Mouse (Mus musculus) forebrain, embryonic 15.5 days (tissue): ENCODE measurements at regions not wholly inside any gene's neighbourhood (a gene's known extent, or its start where the extent isn't known, plus 50 kb on each side); places are given as distances from the start of the nearest gene placed in this dataset.
A peak's percentile ranks its signal among the peaks of the same experiment; 100 is the strongest.

ENCODE experiments used
- ATAC-seq: fragments of 200-750 bp; cut with Nextera tagmentation; replicated peaks from 2 replicates; pipeline ENCODE4 v1.8.0; 2017; ENCODE audit warnings: mild to moderate bottlenecking, moderate TSS enrichment, moderate library complexity
- H3K27ac ChIP-seq: fragments of 300-500 bp; sonication (generic); replicated peaks from 2 replicates; pipeline ENCODE4 v1.5.1; 2015; ENCODE audit warnings: mild to moderate bottlenecking, inconsistent platforms
- H3K27me3 ChIP-seq: fragments of 300-500 bp; sonication (generic); 2 replicates; pipeline ENCODE4 v1.6.1; 2015; ENCODE audit warnings: inconsistent platforms
- H3K36me3 ChIP-seq: fragments of 300-500 bp; sonication (generic); 2 replicates; pipeline ENCODE4 v1.6.1; 2015; ENCODE audit warnings: mild to moderate bottlenecking, inconsistent platforms
- H3K4me1 ChIP-seq: fragments of 300-500 bp; sonication (generic); 2 replicates; pipeline ENCODE4 v1.6.1; 2015; ENCODE audit warnings: inconsistent platforms
- H3K4me2 ChIP-seq: fragments of 300-500 bp; sonication (generic); replicated peaks from 2 replicates; pipeline ENCODE4 v1.6.1; 2015; ENCODE audit warnings: mild to moderate bottlenecking, inconsistent platforms
- H3K4me3 ChIP-seq: fragments of 300-500 bp; sonication (generic); 2 replicates; pipeline ENCODE4 v1.5.1; 2015; ENCODE audit warnings: mild to moderate bottlenecking, inconsistent platforms
- H3K9ac ChIP-seq: fragments of 300-500 bp; sonication (generic); replicated peaks from 2 replicates; pipeline ENCODE4 v1.6.1; 2015; ENCODE audit warnings: mild to moderate bottlenecking, inconsistent platforms
- H3K9me3 ChIP-seq: fragments of 300-500 bp; sonication (generic); 2 replicates; pipeline ENCODE4 v1.6.1; 2016; ENCODE audit warnings: inconsistent platforms
- WGBS: fragments of 180-500 bp; shearing (Covaris S2); methylation state at CpG from one replicate; pipeline ENCODE4 v1.1.7; 2015; ENCODE audit warnings: mixed read lengths; 5-methylcytosine and 5-hydroxymethylcytosine counted together

DNA sequence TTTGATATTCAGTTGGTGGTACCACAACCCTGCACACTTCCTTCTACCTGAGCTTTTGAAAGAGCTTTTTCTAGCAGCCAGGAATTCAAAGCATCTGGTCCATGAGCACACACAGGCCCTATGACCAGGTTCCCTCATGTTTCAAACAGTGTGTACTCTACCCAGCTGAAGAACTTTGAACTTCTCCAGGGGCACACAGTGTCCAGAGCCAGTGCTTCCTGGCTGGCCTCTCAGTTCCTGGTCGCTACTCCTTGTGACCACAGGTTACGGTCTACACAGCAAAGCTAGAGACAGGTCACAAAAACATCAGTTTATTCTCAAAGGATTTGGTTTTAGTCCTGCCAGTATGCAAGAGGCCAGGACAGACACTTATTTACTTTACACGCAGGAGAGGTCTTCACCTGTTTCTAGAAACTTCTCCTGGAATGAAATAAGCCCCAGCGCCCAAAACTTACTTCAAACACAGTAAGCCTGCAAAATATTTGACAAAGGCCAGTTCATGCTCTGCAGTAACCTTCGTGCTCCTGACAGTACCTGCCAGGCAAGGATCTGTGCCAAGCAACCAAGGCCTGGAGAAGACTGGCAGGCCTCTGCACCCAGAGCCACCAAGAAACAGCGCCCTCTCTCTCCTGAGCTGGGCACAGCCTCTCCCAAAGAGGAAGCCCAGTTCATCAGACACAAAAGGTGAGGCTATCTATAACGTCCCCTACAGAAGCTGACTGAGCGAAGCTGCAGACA lies 124.5 kb upstream of the Dio3 start:
- 85% methylated on average over 8 of the region's 8 CpGs for WGBS
- Histone ChIP-seq H3K27me3 (no peaks in the 10 kb centered on the region), H3K4me3 (no peak overlapping the region), H3K9ac (no peak overlapping the region), H3K4me1 (peaks cover 5% of the 10 kb centered on the region), H3K4me2 (no peak overlapping the region), H3K27ac (no peak overlapping the region), H3K9me3 (no peaks in the 10 kb centered on the region), H3K36me3 (no peaks in the 10 kb centered on the region)
- ATAC-seq = no peak

DNA sequence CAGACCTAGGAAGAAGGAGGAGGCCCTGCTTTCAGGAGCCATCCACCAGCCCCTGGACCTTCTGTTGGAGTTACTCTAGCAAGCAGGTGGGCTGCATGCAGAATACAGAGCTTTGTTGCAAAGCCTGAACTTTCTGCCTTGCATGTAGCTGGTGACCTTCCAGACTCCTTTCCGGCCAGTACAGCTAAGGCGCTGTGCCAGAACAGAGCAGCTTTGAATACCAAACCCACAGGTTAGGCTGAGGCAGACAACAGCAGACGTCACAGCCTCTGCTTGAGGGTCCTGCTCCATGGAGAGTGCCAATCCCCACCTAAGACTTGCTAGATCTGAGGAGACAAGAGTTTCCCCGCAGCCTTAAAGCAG lies 123.9 kb upstream of the Dio3 start:
- Histone ChIP-seq H3K27me3 (no peaks in the 10 kb centered on the region), H3K36me3 (no peaks in the 10 kb centered on the region), H3K4me3 (no peak overlapping the region), H3K9ac (no peak overlapping the region), H3K4me2 (no peak overlapping the region), H3K9me3 (no peaks in the 10 kb centered on the region), H3K27ac (no peak overlapping the region), H3K4me1 (peaks cover 5% of the 10 kb centered on the region)
- no peak for ATAC-seq
- 84% methylated on average over 4 of the region's 4 CpGs for WGBS

DNA sequence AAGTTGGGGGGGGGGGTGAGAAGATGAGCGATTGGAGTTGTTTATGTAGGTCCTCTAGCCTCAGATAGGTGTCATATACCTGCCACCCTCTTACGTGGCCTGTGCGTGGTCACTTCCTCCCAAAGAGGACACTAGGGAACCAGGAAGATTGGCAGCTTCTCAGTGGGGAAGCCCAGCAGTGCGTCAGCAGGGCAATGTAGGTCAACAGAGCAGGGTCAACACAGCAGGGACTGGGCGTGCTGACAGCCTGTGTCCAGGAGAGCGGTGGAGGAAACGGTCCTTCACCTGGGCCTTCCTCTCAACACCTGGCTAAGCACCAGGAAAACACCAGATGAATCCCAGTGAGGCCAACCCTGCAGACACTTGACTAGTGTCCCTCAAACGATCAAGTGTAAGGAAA lies 122.4 kb upstream of the Dio3 start:
- no peaks in the 10 kb centered on the region for H3K9me3 ChIP-seq
- WGBS = 48% methylated on average over 8 of the region's 8 CpGs
- no peaks in the 10 kb centered on the region for H3K36me3 ChIP-seq
- no peak overlapping the region for H3K9ac ChIP-seq
- no peak overlapping the region for H3K27ac ChIP-seq
- no peak overlapping the region for H3K4me2 ChIP-seq
- peaks cover 5% of the 10 kb centered on the region for H3K4me1 ChIP-seq
- no peak overlapping the region for H3K4me3 ChIP-seq
- H3K27me3 ChIP-seq = no peaks in the 10 kb centered on the region
- no peak for ATAC-seq

DNA sequence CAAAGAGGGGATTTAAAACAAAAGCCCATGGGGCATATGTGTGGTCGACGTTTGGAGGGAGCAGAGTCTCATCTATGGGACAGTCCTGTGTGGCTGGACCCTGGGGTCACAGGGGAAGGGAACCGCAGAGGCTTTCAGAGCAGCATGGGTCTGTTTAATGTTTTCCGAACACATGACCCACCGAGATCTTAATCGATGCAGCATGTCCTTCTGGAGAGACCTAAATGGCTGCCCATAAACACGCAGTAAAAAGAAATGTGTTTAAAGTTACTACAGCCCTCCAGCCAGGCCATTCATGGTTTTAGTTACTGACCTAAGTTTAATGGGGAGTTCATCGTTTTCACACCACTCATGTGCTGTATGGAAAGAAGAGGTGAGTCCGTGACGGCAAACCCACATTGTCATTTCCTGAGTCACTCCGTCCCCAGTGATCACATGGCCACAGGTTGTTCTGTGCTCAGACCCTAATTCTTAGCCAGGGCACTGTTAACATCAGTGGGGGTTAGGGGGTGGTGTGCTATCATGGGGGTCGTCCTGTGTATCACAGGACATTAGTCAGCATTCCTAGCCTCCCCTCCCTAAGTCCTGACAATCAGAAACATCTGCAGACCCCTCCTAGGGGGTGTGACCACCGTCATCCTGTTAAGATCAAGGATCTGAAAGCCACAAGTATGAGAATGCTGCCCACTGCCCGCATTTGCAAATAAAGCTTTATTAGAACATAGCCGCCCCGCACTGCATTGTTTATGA lies 120.7 kb upstream of the Dio3 start:
- no peak overlapping the region for H3K4me2 ChIP-seq
- H3K9ac ChIP-seq = no peak overlapping the region
- H3K27ac ChIP-seq = no peak overlapping the region
- no peaks in the 10 kb centered on the region for H3K36me3 ChIP-seq
- H3K9me3 ChIP-seq = no peaks in the 10 kb centered on the region
- H3K4me3 ChIP-seq = no peak overlapping the region
- 84% methylated on average over 16 of the region's 16 CpGs for WGBS
- peaks cover 5% of the 10 kb centered on the region for H3K4me1 ChIP-seq
- H3K27me3 ChIP-seq = no peaks in the 10 kb centered on the region
- ATAC-seq = no peak

DNA sequence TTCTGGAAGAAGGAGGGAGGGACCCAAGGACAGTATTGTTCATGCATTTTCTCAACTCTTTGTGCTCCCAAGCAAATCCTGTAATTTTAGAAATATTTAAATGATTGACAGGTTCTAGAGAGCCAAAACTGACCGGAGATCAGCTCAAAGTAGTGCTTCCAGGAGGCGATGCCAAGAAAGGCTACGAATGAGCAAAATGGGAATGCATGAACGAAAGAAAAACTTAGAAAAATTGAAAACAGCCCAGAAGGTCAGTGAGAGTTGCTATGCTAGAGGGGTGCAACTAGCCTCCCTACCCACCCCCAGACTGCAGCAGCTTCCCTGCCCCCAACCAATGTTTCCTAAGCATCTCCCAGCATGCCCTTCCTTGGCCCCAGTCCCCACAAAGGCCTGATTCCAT lies 117.6 kb upstream of the Dio3 start:
- H3K4me1 ChIP-seq = peaks cover 3% of the 10 kb centered on the region; the same call in 1 of the 2 replicates
- no peak overlapping the region for H3K27ac ChIP-seq
- ATAC-seq = no peak
- no peak overlapping the region for H3K4me2 ChIP-seq
- H3K9me3 ChIP-seq = no peaks in the 10 kb centered on the region
- 94% methylated on average over 4 of the region's 4 CpGs for WGBS
- no peak overlapping the region for H3K4me3 ChIP-seq
- no peak overlapping the region for H3K9ac ChIP-seq
- H3K36me3 ChIP-seq = no peaks in the 10 kb centered on the region
- H3K27me3 ChIP-seq = no peaks in the 10 kb centered on the region

DNA sequence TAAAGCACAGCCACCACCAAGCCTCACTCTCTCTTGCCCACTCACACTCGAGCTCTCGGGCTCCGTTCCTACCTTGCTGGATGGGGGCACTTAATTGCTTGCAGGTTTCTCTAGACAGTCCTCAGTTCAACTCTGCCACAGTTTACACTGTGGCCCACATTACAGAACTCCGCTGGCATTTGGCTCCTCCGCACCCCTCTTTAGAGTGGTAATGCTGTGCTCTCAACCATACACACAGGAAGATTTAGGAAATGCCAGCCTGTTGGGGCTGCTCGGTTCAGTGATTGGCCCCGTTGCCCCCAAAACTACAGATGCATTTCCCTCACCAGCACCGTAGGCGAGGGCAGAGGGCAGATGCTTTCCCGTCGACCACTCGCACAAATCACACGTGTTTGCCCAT lies 113.4 kb upstream of the Dio3 start:
- Histone ChIP-seq H3K27me3 (no peaks in the 10 kb centered on the region), H3K4me2 (no peak overlapping the region), H3K36me3 (no peaks in the 10 kb centered on the region), H3K9ac (no peak overlapping the region), H3K4me1 (no peaks in the 10 kb centered on the region), H3K27ac (no peak overlapping the region), H3K4me3 (no peak overlapping the region), H3K9me3 (no peaks in the 10 kb centered on the region)
- WGBS = 88% methylated on average over 13 of the region's 13 CpGs
- no peak for ATAC-seq

DNA sequence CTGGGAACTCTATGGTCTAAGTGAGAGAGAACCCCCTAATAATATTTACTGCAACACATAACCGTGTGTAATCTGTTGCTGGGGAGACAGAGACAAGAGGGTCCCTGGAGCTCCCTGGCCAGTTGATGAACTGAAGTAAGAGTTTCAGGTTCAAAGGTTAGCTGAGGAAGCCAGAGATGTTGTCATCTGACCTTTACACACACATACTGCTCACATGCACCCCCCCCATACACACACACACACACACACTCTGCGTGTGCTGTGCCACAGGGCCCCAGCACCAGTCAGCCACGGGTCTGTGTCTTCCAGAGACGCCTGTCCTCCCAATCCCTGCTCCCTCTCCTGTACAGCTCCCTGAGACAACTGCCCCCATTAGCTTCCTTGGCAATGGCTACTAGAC lies 110.5 kb upstream of the Dio3 start:
- Histone ChIP-seq H3K4me2 (no peak overlapping the region), H3K4me3 (no peak overlapping the region), H3K9me3 (no peaks in the 10 kb centered on the region), H3K9ac (no peak overlapping the region), H3K4me1 (no peaks in the 10 kb centered on the region), H3K36me3 (no peaks in the 10 kb centered on the region), H3K27ac (no peak overlapping the region), H3K27me3 (no peaks in the 10 kb centered on the region)
- no peak for ATAC-seq
- 81% methylated on average over 4 of the region's 4 CpGs for WGBS

DNA sequence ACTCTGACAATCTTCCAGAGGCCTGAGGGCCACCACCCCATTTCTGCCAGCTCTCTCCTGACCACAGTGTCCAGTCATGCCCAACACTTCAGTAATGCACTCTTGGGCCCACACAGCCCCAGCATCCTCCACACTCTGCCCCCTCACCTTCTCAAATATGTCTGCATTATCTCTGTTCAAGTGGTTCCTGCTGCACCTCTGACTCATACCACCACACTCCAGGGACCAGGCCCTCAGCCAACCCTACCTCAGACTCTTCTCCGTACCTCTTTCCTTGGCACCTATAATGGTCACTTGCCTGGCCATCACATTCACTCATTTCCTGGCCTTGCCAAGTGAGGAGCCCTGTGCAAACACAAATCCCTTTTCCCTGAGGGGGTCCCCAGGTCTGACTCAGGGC lies 109.6 kb upstream of the Dio3 start:
- no peaks in the 10 kb centered on the region for H3K36me3 ChIP-seq
- no peaks in the 10 kb centered on the region for H3K4me1 ChIP-seq
- no peaks in the 10 kb centered on the region for H3K27me3 ChIP-seq
- no peak overlapping the region for H3K4me3 ChIP-seq
- H3K9ac ChIP-seq = no peak overlapping the region
- ATAC-seq = no peak
- H3K27ac ChIP-seq = no peak overlapping the region
- WGBS = 93% methylated on average over 1 of the region's 1 CpGs
- no peak overlapping the region for H3K4me2 ChIP-seq
- no peaks in the 10 kb centered on the region for H3K9me3 ChIP-seq

DNA sequence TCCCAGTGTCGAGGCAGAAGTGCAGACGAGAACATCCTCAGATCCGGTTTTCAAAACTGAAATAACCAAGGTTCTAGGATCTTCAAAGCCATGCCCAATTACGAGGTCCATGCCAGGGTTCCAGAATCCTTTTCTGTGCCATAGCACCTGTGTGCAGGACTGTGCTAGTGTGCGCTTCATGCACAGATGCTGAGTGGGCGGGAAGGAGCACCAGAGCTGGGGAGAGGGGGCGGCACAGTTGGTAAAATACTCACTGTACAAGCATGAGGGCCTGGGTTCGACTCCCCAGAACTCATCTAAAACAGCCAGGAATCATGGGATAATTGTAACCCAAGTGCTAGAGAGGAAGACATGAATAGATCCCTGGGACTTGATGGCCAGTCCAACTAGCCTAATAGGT lies 108.4 kb upstream of the Dio3 start:
- no peak for ATAC-seq
- Histone ChIP-seq H3K27ac (no peak overlapping the region), H3K4me3 (no peak overlapping the region), H3K9ac (no peak overlapping the region), H3K36me3 (no peaks in the 10 kb centered on the region), H3K4me1 (no peaks in the 10 kb centered on the region), H3K27me3 (no peaks in the 10 kb centered on the region), H3K9me3 (no peaks in the 10 kb centered on the region), H3K4me2 (no peak overlapping the region)
- 92% methylated on average over 8 of the region's 8 CpGs for WGBS

DNA sequence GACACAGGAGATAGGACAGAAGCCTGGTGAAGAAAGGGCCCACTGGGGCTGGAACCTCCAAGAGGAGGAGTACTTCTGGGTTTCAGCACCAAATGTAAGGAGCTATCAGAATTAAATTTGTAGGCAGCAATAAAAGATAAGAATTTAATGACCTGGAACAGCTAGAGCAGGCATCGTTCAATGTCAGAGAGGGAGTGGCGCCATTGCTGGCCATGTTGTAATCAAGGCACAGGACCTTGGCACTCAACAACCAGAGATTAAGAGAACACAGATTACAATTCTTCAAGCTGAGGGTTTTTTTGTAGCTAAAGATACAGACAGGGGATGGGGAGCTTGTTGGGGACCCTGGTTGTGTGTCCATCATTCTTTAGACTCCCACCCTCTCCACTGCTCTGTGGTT lies 101.0 kb upstream of the Dio3 start:
- ATAC-seq = no peak
- H3K27me3 ChIP-seq = no peaks in the 10 kb centered on the region
- 93% methylated on average over 2 of the region's 2 CpGs for WGBS
- H3K9ac ChIP-seq = no peak overlapping the region
- H3K9me3 ChIP-seq = no peaks in the 10 kb centered on the region
- H3K27ac ChIP-seq = no peak overlapping the region
- no peak overlapping the region for H3K4me3 ChIP-seq
- H3K4me2 ChIP-seq = no peak overlapping the region
- no peaks in the 10 kb centered on the region for H3K36me3 ChIP-seq
- no peaks in the 10 kb centered on the region for H3K4me1 ChIP-seq

DNA sequence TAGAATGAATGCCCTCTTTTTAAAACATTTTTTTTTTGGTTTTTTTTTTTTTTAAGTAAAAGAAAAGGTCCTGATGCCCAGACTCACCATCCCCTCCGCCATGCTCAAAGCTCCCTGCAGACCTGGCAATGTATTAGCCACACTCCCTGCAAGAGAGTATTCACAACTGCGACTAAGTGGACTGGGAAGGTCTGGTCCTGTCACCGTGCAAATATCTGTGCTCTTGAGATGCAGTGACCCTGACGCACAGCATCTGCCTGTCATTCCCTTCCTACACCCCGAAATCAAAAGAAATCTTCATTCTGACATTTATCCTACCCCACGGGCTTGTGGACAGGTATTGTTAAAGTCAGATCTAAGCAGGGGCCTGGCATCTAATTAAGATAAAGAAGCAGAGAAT lies 95.4 kb upstream of the Dio3 start:
- H3K4me2 ChIP-seq = peak overlapping the region; percentile 14; the same call in 1 of the 2 replicates
- H3K4me1 ChIP-seq = peaks cover 36% of the 10 kb centered on the region
- no peaks in the 10 kb centered on the region for H3K36me3 ChIP-seq
- H3K9ac ChIP-seq = no peak overlapping the region
- no peak for ATAC-seq
- WGBS = 13% methylated on average over 6 of the region's 6 CpGs
- H3K9me3 ChIP-seq = no peaks in the 10 kb centered on the region
- H3K27ac ChIP-seq = peak overlapping the region; percentile 52
- no peak overlapping the region for H3K4me3 ChIP-seq
- H3K27me3 ChIP-seq = peaks cover 25% of the 10 kb centered on the region

DNA sequence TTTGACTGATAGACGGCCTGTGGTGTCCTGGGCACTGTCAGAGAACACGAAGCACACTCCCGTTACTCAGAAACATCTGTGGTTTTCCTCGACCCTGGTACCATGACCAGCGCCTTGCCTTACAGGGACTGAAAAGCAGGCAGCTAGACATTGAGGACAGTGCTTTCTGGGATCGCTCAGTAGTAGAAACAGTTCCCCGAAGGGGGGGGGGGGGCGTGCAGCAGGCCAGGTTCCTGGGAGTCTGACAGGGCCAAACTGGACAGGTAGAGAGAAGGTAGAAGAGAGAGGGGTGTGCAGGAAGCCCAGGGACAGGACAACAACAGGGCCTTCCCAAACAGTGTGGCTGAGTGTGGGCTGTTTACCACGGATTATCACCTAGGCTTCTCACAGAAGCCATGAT lies 93.5 kb upstream of the Dio3 start:
- Histone ChIP-seq H3K27me3 (peaks cover 36% of the 10 kb centered on the region), H3K9me3 (no peaks in the 10 kb centered on the region), H3K9ac (no peak overlapping the region), H3K4me1 (peaks cover 46% of the 10 kb centered on the region), H3K36me3 (no peaks in the 10 kb centered on the region), H3K4me2 (no peak overlapping the region), H3K4me3 (no peak overlapping the region), H3K27ac (no peak overlapping the region)
- no peak for ATAC-seq
- WGBS = 42% methylated on average over 9 of the region's 9 CpGs

DNA sequence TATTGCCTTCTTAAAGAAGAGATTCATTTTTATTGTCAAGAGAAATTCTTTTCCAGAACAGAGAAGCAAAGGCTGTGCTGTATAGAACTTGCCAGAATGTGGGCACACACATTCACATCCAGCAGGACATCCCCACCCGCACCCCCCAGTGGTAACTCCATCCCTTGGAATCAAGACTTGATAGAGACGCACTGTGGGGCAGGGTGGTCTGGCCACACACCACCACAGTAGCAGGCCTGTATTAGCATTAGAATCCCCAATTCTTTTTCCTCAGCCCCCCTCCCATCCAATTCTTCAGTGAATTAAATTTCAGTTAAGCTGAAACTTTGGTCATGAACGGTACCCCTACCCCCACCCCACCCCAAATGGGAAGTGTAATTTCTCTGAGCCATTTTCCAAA lies 92.5 kb upstream of the Dio3 start:
- peaks cover 44% of the 10 kb centered on the region for H3K27me3 ChIP-seq
- no peak overlapping the region for H3K9ac ChIP-seq
- no peak overlapping the region for H3K4me2 ChIP-seq
- H3K9me3 ChIP-seq = no peaks in the 10 kb centered on the region
- H3K4me1 ChIP-seq = peaks cover 46% of the 10 kb centered on the region
- H3K27ac ChIP-seq = 0 out of 2 replicates have a peak overlapping the region, but pooled peaks have one; percentile 78
- H3K4me3 ChIP-seq = no peak overlapping the region
- no peak for ATAC-seq
- no peaks in the 10 kb centered on the region for H3K36me3 ChIP-seq
- WGBS = 8% methylated on average over 3 of the region's 3 CpGs
